Mouse (Mus musculus) lung, postnatal 36 days (tissue): ENCODE results near the gene Cmtm2b.
A peak's percentile ranks its signal among the peaks of the same experiment; 100 is the strongest.

ENCODE experiments used
- DNase-seq: peaks from one replicate; pipeline ENCODE4 v3.0.0; 2022; ENCODE audit warnings: mixed read lengths

Gene Cmtm2b

DNA sequence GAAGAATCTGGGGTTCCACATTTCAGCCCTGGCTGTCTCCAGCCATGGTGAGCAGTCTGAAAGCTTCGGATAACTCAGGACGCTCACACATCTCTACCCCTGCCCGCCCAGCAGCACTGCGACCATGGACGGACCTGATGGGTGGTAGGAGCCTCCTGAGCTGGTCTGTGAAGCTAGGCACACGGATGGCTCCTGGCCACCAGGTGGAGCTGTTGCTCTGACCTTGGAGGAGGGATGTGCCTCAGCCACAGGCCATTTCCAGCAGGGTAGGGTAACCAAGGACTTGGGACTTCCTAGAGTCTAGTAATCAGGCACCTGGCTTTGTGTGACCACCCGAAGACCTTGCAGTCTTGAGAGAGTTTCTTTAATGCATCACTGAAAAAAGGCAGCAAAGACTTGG, 21.9 kb downstream of the Cmtm2b start:
- peak; percentile 90 for DNase-seq

DNA sequence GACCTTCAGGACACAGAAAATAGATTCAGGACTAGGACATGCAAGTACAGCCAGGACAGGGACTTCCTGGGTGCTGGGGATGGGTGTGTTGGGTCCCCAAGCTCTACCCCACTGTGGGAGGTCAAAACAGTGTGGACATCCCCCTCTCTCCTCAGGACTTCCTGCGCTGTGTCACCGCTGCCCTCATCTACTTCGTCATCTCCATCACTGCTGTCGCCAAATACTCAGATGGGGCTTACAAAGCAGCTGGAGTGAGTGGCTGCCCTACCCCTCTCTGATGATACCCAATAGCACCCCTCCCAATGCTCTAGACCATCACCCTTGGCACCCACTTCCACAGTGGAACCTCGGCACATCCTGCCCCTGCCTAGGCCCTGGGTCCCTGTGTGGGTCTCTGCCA, 22.6 kb downstream of the Cmtm2b start:
- no peak for DNase-seq

DNA sequence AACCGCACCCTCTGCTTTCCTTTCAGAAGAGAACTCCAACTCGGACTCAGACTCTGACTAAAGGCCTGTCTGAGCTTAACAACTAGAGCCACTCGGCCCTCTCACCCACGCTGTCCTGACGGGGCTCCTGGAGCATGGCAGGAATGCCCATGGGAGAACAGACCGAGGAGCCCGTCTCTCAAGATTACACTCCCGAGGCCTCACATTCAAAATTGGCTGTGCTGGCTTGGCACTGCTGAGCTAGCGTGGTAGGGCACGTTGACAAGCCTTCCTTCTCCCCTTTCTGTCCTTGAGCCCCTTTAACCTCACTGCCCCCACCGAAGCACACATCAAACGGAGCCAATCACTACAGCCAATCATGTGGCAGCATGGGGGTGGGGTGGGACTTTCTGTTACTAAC, 24.7 kb downstream of the Cmtm2b start:
- DNase-seq: no peak

DNA sequence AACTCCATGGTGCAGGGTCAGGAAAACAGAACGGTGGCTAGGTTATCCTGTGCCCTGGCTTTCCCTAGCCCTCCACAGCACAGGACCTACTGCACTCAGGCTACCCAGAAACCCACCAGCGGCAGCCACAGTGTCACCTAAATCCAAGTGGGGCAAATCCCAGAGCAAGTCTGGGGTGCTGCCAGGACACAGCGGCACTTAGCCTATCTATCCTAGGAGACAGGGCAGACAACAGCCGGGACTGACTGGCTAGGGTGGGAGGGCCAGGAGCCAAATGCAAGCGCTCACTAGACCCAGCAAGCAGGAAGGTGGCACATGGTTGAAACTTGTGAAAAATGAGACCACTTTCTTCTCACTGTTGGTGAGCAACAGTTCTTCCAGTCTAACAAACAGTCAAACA, 26.9 kb downstream of the Cmtm2b start:
- DNase-seq: no peak

DNA sequence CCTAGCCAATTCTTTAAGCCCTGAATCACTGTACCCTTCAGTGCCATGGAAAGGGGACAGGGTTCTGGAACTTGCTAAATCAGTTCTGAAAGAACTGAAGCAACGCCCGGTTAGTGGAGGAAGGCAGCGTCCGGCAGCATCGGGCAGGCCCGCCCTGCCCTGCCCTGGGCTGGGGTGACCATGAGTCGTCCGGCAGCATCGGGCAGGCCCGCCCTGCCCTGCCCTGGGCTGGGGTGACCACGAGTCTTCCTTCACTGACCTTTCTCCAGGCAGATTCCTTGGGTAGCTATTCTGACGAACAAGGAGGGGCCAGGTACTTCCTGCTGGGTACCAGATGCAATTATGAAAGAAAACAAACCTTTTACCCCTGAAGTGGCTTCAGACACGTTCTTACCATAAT, 28.0 kb downstream of the Cmtm2b start:
- no peak for DNase-seq

DNA sequence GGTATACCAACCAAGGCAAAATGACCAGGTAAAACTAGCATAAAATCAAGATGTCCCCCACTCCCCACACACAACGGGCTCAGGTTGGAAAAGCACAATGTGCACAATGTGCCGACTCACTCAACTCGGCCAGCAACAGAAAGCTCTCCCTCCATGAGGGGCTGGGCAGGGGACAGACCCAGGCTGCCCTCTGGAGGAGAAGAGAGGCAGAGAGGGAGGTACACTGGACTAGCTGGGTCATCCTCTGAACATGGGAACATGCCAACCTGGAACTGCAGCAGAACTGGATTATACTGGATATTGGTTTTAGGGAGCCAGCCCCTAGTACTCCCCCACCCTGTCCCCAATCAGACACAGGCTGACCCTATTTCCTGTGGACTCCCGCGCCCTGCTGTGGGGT, 31.2 kb downstream of the Cmtm2b start:
- DNase-seq: no peak

DNA sequence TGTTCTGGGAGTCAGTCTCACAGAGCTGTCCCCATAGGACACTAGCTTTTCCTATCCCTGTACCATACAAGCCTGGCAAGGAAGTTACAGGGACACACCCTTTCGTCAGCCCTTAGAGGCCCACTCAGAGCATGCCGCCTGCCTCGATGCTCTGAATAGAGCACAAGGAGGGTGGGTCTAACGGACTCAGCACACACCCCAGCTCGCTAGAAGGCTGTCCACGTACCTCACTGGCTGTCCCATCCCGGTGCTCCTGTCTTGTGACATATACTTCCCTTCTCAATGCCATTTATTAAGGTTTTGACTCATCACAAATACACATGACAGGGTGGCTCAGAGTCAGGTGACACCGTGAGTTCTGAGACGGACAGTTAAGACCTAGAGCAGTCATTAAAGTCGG, 32.5 kb downstream of the Cmtm2b start:
- DNase-seq: no peak

DNA sequence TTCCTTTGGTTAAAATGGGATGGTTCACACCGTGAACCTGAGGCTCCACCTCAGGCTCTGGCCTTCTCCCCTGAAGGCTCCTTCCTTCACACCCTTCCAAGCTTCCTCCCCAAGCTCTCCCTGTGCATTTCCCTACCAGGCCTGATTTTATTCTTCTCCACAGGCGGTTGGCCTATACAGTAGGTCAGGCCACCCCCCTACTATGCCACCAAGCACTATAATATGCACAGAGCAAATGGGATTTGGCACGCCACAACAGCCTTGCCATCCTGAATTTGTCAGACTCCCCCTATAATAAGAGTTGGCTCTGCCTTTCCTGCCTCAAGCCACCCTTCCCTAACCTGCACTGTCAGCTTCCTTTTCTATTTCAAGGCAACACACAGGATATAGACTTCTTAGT, 36.6 kb downstream of the Cmtm2b start:
- no peak for DNase-seq

DNA sequence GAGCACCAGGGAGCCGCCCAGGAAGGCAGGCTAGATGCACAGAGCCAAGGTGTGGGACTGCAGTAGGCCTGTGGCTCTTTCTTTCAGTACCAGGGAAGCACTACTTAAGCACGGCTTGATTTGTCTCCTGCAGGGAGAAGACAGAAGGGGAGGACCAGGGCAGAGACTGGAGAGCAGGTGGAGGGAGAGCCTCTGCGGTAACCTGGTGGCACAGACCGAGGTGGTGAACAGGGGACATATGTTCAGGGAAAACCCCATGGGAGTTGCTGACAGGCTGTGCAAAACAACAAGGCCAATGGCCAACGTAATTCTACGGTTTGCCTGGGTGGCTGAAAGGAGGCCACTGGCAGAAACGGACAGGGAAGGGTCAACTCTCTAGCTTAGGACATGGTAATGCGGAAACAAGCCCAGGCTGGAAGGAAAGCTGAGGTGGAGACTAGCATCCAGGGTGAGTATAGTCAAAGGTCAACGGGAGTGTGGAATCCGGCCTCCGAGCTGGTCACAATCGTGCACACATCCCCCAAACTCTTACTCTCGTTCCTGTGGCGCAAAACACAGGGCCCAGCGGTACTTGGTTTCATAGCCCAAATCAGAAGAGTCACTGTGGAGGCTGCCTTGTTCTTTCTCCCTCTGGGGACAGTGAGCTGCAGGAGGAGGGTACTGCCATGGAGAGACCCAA, 37.9 kb downstream of the Cmtm2b start:
- DNase-seq: no peak

DNA sequence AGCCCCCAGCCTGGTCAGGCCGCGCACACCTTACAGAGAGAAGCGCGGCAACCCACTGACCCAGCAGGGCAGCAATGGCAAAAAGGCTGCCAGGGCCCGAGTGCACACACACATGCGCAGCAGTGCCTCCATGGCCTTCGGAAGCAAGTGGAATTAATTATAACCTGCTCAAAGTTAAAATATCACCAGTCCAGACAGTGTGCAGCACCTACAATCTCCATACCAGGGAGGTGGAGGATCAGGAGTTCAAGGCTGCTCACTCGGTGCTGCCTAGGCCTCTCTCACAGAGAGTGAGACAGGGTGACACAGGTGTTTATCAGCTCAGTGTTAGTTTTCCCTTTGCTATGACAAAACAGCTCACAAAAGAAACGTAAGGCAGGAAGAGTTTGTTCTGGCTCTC, 43.7 kb downstream of the Cmtm2b start:
- DNase-seq: no peak

DNA sequence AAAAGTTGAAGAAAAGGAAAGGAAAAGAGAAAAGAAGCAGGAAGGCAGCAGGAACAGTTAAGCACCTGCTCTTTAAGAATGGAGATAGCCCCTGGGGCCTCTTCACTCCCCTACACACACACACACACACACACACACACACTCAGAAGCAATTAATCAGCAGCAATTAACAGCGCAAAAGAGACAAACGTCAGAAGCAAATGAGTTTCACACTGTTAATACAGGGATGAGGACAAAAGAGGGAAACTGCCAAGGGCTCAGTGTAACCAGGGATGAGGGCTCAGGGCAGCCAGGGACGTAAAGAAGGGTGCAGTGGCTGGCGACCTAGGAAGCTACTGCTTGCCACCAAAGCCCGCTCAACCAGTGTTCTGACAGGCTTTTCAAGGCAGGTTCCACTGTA, 45.4 kb downstream of the Cmtm2b start:
- DNase-seq: no peak

DNA sequence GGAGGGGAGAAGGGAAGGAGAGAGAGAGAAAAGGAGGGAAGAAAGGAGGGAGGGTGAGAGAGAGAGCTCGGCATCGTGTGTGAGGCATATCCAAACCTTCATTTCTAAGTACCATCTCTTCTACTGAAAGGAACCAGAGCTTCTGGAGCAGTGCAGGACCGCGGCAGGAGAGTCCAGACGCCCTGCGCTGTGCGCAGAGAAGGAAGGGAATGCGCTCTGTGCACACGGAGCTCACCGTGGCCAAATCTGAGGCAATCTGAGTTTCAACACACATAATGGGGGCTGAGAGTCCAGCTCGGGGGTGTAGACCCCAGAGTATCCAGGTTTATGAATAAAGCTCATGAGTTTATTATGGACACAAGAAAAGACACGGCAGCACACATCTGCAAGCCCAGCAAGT, 47.6 kb downstream of the Cmtm2b start:
- no peak for DNase-seq

DNA sequence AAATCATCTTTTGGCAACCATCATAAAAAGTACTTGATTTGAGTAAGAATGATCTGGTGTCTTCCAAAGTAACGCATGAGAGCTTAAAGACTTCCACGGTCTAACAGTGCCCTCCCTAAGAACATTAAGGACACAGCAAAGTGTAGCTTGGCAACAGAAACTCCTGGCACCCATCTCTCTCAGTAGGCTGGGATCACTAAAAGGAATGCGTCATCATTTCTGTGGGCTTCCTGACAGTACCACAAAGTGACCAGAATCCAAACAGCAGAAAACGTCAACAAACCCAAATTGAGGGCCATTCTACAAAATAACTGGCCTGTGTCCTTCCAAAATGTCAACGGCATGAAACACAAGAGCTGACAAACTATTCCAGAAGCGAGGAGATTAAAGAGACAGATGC, 48.0 kb downstream of the Cmtm2b start:
- DNase-seq: peak; percentile 30

DNA sequence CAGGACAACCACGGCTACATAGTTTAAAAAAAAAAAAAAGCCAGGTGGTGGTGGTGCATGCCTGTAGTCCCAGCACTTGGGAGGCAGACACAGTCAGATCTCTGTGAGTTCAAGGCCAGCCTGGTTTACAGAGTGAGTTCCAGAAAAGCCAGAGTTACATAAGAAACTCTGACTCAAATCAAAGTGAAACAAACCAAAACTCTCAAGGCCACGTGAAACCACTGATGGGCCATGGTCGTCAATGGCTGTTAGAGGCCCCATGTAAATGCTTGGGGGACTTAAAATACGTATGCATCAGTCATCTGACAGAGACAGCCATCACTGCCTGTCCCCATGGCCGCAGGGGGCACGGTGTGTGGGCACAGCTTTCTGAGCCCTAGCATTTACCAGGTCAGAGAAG, 49.1 kb downstream of the Cmtm2b start:
- no peak for DNase-seq

DNA sequence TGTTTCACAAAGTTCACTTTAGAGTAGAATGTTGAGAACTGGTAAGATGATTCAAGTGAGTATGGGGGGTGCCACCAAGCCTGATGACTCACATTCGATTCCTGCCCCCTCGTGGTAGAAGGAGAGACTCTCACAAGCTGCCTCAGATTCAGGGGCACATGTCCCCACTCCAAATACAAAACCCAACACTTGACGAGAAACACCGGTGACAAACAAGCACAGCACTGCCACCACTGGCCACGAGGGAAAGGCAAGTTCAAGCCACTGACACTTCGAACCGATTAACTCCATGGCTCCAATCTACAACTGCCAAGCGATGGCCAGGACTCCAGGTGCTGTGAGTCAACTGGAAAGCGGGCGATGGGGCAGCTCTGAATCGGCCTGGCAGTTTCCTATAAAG, 51.7 kb downstream of the Cmtm2b start:
- DNase-seq: peak; percentile 63

DNA sequence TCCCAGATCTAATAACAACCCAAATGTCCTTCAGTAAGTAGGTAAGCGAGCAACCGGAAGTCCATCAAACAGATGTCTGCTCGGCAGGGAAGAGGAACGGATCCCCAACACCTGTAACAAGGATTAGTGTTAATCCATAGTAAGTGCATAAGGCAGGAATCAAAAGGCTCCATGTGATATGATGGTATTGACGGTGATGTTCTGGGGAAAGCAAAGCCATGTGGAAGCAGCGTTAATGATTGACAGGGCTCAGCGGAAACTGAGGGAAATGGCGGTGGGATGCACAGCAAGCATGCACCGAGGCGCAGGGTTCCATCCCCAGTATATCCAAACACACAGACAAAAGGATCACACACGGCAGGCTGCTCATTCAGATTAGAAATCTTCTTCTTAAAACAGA, 52.2 kb downstream of the Cmtm2b start:
- DNase-seq: no peak

DNA sequence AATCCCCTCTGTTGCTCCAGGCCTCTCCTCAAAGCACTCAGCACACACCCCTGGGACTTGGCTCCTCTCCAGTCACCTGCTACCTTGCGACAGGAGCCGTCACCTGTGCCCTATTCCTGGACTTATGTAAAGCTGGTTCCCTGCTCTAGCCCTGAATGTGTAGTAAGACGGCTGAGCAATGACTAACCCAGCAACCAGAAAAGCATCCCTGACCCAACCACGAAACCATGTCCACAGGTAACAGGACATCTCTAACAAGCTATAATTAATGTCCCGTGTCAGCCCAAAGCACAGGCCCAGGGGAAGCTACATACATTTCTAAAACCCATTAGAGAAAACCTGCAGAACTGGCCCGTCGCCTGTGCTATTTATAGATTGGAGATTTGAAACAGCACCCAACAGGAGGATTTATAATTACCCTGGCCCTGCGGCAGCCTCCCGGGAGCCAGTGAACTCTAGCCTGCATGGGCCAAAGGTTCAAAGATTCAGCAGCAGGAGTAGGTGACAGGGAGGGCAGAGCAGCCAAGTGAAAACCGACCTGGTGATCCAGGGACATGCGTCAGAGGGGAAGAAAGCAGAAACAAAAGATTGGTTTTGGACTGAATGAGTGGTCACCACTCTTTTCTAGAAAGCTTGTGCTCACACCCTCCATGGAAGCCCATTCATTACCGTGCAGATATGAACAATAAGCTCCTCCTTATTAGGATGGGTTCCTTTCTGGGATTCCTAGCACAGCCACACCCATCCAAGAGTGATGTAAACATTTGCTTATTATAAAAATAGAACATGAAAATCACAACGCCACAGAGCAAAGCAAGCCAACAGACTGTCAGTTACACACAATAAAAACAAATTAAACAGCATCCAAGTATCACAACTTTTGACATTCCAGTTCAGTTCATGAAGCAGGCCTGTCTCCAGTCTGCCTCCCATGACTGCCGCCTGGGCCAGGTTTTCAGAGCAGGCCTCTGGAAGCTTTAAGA, 53.1 kb downstream of the Cmtm2b start:
- DNase-seq: peak; percentile 74

DNA sequence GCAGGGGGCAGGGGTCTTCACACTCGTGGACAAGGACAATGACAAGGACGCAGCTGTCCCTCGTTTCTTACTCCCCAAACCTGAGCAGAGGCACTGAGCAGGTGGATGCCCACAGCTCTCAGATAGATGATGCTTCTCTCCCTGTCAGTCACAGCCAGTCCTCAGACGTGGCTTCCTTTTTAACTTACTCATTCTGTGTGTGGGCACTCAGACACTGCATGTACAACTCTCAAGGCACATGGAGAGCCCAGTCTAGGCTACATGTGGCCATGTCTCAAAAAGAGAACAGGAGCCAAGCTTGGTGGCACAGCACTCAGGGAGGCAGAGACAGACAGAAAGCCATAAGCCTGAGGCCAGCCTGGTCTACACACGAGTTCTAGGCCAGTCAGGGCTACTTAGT, 53.9 kb downstream of the Cmtm2b start:
- no peak for DNase-seq

DNA sequence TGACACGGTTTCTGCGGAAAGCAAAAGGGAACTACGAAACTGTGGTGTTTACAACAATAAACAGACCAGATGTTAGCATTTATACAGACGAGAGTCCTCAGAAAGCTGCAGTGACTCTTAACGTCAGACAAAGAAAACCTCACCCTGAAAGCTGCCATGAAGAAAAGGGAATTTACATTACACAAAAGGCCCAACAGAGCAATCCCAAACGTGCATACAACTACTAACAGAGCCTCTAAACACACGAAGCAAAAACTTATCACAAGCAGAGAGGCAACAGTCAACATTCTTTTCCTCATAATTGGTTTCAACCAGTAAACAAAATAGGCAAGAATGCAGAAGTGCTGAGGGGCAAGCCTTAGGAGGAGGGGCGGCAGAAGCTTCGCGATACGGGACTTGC, 54.6 kb downstream of the Cmtm2b start:
- no peak for DNase-seq

DNA sequence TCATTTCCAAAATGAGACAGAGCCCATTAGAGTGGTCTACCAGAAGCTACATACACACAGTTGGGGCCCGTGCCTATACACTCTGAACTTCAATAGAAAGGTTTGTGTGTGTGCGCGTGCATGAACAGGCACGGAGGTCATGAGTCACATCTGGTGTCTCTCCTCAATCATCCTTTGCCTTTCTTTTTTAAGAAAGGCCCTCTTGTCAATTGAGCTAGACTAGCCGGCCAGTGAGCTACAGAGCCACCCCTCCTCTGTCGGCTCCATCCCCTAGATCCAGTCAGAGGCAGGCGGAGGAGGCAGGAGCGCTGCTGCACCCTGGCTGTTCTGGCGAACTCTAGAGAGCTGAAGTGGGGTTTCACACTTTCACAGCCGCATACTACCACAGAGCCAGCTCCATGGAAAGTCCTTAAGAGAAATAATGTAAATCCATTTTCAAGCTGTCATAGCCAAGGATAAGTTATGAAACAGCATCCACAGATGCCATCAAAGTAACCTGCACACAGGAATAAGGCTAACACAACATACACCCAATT, 57.3 kb downstream of the Cmtm2b start:
- DNase-seq: no peak

DNA sequence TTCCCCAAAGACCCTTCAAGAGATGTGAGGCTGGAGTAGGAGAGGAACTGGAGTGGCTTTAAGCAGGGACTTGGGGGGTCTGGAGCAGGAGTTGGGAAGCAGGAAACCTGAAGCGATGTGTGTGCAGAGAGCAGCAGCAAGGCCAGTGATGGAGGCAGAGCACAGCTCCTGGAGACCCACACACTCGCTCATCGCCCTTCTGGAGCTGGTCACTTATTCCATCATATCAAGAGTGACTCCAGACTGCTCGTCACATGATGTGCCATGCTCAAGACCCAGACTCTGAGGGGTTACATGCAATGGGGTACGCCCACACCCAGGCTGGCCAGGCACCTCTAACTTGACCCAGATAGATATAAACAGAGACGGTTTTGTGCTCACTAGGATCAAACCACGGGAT, 58.2 kb downstream of the Cmtm2b start:
- no peak for DNase-seq
